Mouse (Mus musculus): ENCODE data around the gene Lefty1. TPM values are rescaled to one million over a fixed set of nuclear protein-coding genes. Genes with fewer than 3 reads are reported as not detected.
A peak's percentile ranks its signal among the peaks of the same experiment; 100 is the strongest.
"Not testable (repeated sequence)": the region's sequence is repeated elsewhere in the genome, so short reads cannot be mapped to it uniquely, and the experiment has no call there.

Gene Lefty1
- polyA plus RNA-seq (2012; rRNA removed) (9.2 and 9.5 TPM in 2 replicates), polyA plus RNA-seq (2014; fragmentation: Nextera tagmentation; extraction: Ambion mirVana) (4.9 and 5.6 TPM in 2 replicates)

GRCm38 (mm10) chr1:180934467-180935419, at the start of gene Lefty1:
TSS of gene Lefty1 (plus strand) at chr1:180935022.
- TF ChIP-seq CTCF (IDR thresholded peaks at IDR 0.05; ENCODE audit: low read depth) (no peak), EP300 (IDR thresholded peaks at IDR 0.05; ENCODE audit: low read depth) (no peak)
- no peak within 1 kb of the TSS for H3K27ac ChIP-seq
- H3K4me2 ChIP-seq (ENCODE audit: low read depth) = peak within 1 kb of the TSS; percentile 77
- DNase-seq (ENCODE audit: low read depth in 3 of 3, low spot score in 3 of 3) = no peak
- ATAC-seq (ENCODE audit: insufficient read depth) = no peak
- peak within 1 kb of the TSS in 1 of 2 experiments; percentile 58; a peak in 1 of 4 replicates for H3K4me3 ChIP-seq (ENCODE audit: insufficient read depth in 1 of 2, low read depth in 2 of 2, low read length in 2 of 2)
- peaks cover 8% of the 10 kb centered on the region for H3K27me3 ChIP-seq (ENCODE audit: control insufficient read depth, insufficient read depth, low read length)
- no peak within 1 kb of the TSS; the same call in 1 of the 2 replicates for H3K9ac ChIP-seq (replicated peaks)
- 40% methylated on average over 21 of the region's 21 CpGs for WGBS (ENCODE audit: insufficient replicate concordance)
- H3K4me1 ChIP-seq (replicated peaks; ENCODE audit: control insufficient read depth in 2 of 2, insufficient read depth in 2 of 2, low read length in 1 of 2) = peaks cover 8 to 15% of the 10 kb centered on the region in 2 experiments
- H3K36me3 ChIP-seq (replicated peaks; ENCODE audit: control insufficient read depth, insufficient read depth, low read depth) = no peaks in the 10 kb centered on the region
- H3K9me3 ChIP-seq (ENCODE audit: control insufficient read depth, low read length) = no peaks in the 10 kb centered on the region

- Histone ChIP-seq H3K27me3 (ENCODE audit: control insufficient read depth, insufficient read depth, low read length) (peaks cover 8% of the 10 kb centered on the region), H3K9ac (replicated peaks) (no peak overlapping the region)
- WGBS (ENCODE audit: insufficient replicate concordance) = 17% methylated on average over 13 of the region's 13 CpGs
These were observed 46.2 kb upstream of the Lefty1 start for GRCm38 (mm10) chr1:180888556-180889042.

GRCm38 (mm10) chr1:180889172-180889571, 45.6 kb upstream of the Lefty1 start:
- Histone ChIP-seq H3K36me3 (replicated peaks; ENCODE audit: control insufficient read depth, insufficient read depth, low read depth) (no peaks in the 10 kb centered on the region), H3K4me1 (replicated peaks; ENCODE audit: control insufficient read depth in 2 of 2, insufficient read depth in 2 of 2, low read length in 1 of 2) (peaks cover 0 to 14% of the 10 kb centered on the region in 2 experiments; a peak in 1 of 4 replicates), H3K9ac (replicated peaks) (no peak overlapping the region), H3K27ac (no peak overlapping the region), H3K9me3 (ENCODE audit: control insufficient read depth, low read length) (no peaks in the 10 kb centered on the region), H3K4me2 (ENCODE audit: low read depth) (no peak overlapping the region; the same call in 1 of the 2 replicates), H3K27me3 (ENCODE audit: control insufficient read depth, insufficient read depth, low read length) (peaks cover 14% of the 10 kb centered on the region), H3K4me3 (ENCODE audit: insufficient read depth in 1 of 2, low read depth in 2 of 2, low read length in 2 of 2) (no peak overlapping the region)
- ATAC-seq (ENCODE audit: insufficient read depth) = no peak
- DNase-seq (ENCODE audit: low read depth in 3 of 3, low spot score in 3 of 3) = no peak
- 35% methylated on average over 7 of the region's 7 CpGs for WGBS (ENCODE audit: insufficient replicate concordance)
- no peak for TF ChIP-seq CTCF (IDR thresholded peaks at IDR 0.05; ENCODE audit: low read depth)
- TF ChIP-seq EP300 (IDR thresholded peaks at IDR 0.05; ENCODE audit: low read depth) = no peak

More at GRCm38 (mm10) chr1:180888556-180889042, 46.2 kb upstream of the Lefty1 start:
- Histone ChIP-seq H3K4me3 (ENCODE audit: insufficient read depth in 1 of 2, low read depth in 2 of 2, low read length in 2 of 2) (no peak overlapping the region), H3K4me1 (replicated peaks; ENCODE audit: control insufficient read depth in 2 of 2, insufficient read depth in 2 of 2, low read length in 1 of 2) (peaks cover 0 to 20% of the 10 kb centered on the region in 2 experiments; a peak in 2 of 4 replicates), H3K36me3 (replicated peaks; ENCODE audit: control insufficient read depth, insufficient read depth, low read depth) (no peaks in the 10 kb centered on the region), H3K27ac (no peak overlapping the region), H3K4me2 (ENCODE audit: low read depth) (no peak overlapping the region; the same call in 1 of the 2 replicates), H3K9me3 (ENCODE audit: control insufficient read depth, low read length) (no peaks in the 10 kb centered on the region)
- peak; percentile 32; the same call in 1 of the 2 replicates for ATAC-seq (ENCODE audit: insufficient read depth)
- TF ChIP-seq EP300 (IDR thresholded peaks at IDR 0.05; ENCODE audit: low read depth) = no peak
- no peak for TF ChIP-seq CTCF (IDR thresholded peaks at IDR 0.05; ENCODE audit: low read depth)
- DNase-seq (ENCODE audit: low read depth in 3 of 3, low spot score in 3 of 3) = no peak

DNA sequence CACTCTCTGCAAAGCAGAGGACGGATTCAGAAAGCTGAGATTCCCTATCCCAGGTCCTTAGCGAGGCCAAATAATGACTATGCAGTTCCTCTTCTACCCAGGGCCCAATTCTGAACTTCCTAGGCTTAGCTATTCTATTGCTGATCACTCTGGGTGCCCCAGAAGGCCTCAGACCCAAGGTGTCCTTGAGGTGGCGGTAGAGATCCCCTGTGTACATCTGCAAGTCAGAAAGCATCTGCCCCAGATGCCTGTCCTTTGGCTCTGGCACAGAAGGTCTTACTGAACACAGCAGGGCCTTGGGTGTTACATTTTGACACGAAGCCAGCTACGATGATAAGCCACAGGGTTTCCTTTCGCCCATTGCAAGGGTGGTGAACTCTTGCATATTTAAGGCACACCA, 45.0 kb upstream of the Lefty1 start:
- Histone ChIP-seq H3K4me1 (replicated peaks; ENCODE audit: control insufficient read depth in 2 of 2, insufficient read depth in 2 of 2, low read length in 1 of 2) (peaks cover 0 to 12% of the 10 kb centered on the region in 2 experiments; a peak in 1 of 4 replicates), H3K27me3 (ENCODE audit: control insufficient read depth, insufficient read depth, low read length) (peaks cover 21% of the 10 kb centered on the region), H3K27ac (no peak overlapping the region), H3K4me2 (ENCODE audit: low read depth) (no peak overlapping the region), H3K36me3 (replicated peaks; ENCODE audit: control insufficient read depth, insufficient read depth, low read depth) (no peaks in the 10 kb centered on the region), H3K4me3 (ENCODE audit: insufficient read depth in 1 of 2, low read depth in 2 of 2, low read length in 2 of 2) (no peak overlapping the region), H3K9ac (replicated peaks) (no peak overlapping the region), H3K9me3 (ENCODE audit: control insufficient read depth, low read length) (no peaks in the 10 kb centered on the region)
- DNase-seq (ENCODE audit: low read depth in 3 of 3, low spot score in 3 of 3) (no peak), ATAC-seq (ENCODE audit: insufficient read depth) (no peak)
- no peak for TF ChIP-seq EP300 (IDR thresholded peaks at IDR 0.05; ENCODE audit: low read depth)
- TF ChIP-seq CTCF (IDR thresholded peaks at IDR 0.05; ENCODE audit: low read depth) = peak; percentile 63
- 27% methylated on average over 6 of the region's 6 CpGs for WGBS (ENCODE audit: insufficient replicate concordance)

GRCm38 (mm10) chr1:180892808-180893207, 42.0 kb upstream of the Lefty1 start, which contains the start of gene Lefty2:
TSS of gene Lefty2 (plus strand) at chr1:180893108.
- Histone ChIP-seq H3K4me2 (ENCODE audit: low read depth) (no peak within 1 kb of the TSS), H3K27ac (no peak within 1 kb of the TSS), H3K9me3 (ENCODE audit: control insufficient read depth, low read length) (no peaks in the 10 kb centered on the region), H3K27me3 (ENCODE audit: control insufficient read depth, insufficient read depth, low read length) (peaks cover 25% of the 10 kb centered on the region), H3K9ac (replicated peaks) (no peak within 1 kb of the TSS), H3K4me1 (replicated peaks; ENCODE audit: control insufficient read depth in 2 of 2, insufficient read depth in 2 of 2, low read length in 1 of 2) (peaks cover 0 to 12% of the 10 kb centered on the region in 2 experiments; a peak in 1 of 4 replicates), H3K4me3 (ENCODE audit: insufficient read depth in 1 of 2, low read depth in 2 of 2, low read length in 2 of 2) (no peak within 1 kb of the TSS), H3K36me3 (replicated peaks; ENCODE audit: control insufficient read depth, insufficient read depth, low read depth) (no peaks in the 10 kb centered on the region)
- ATAC-seq (ENCODE audit: insufficient read depth) = no peak
- WGBS (ENCODE audit: insufficient replicate concordance) = 49% methylated on average over 10 of the region's 10 CpGs
- no peak for DNase-seq (ENCODE audit: low read depth in 3 of 3, low spot score in 3 of 3)
- TF ChIP-seq CTCF (IDR thresholded peaks at IDR 0.05; ENCODE audit: low read depth) (no peak), EP300 (IDR thresholded peaks at IDR 0.05; ENCODE audit: low read depth) (no peak)

- not testable (repeated sequence) for DNase-seq (ENCODE audit: low read depth in 3 of 3, low spot score in 3 of 3); H3K27ac ChIP-seq; H3K4me2 ChIP-seq (ENCODE audit: low read depth); H3K9ac ChIP-seq (replicated peaks); ATAC-seq (ENCODE audit: insufficient read depth); H3K36me3 ChIP-seq (replicated peaks; ENCODE audit: control insufficient read depth, insufficient read depth, low read depth); H3K9me3 ChIP-seq (ENCODE audit: control insufficient read depth, low read length); H3K4me3 ChIP-seq (ENCODE audit: insufficient read depth in 1 of 2, low read depth in 2 of 2, low read length in 2 of 2); H3K4me1 ChIP-seq (replicated peaks; ENCODE audit: control insufficient read depth in 2 of 2, insufficient read depth in 2 of 2, low read length in 1 of 2)
- H3K27me3 ChIP-seq (ENCODE audit: control insufficient read depth, insufficient read depth, low read length) = peaks cover 25% of the 10 kb centered on the region
- 9% methylated on average over 42 of the region's 51 CpGs for WGBS (ENCODE audit: insufficient replicate concordance)
These were observed 40.5 kb upstream of the Lefty1 start for GRCm38 (mm10) chr1:180894088-180894987.

Data from liver, embryonic 14.5 days (tissue).